Mouse (Mus musculus): ENCODE results near the gene Mpp3. TPM values are rescaled to one million over a fixed set of nuclear protein-coding genes. Genes with fewer than 3 reads are reported as not detected.

Gene Mpp3
- polyA plus RNA-seq, 1 experiment from 2014 or later, result 5.2 TPM

DNA sequence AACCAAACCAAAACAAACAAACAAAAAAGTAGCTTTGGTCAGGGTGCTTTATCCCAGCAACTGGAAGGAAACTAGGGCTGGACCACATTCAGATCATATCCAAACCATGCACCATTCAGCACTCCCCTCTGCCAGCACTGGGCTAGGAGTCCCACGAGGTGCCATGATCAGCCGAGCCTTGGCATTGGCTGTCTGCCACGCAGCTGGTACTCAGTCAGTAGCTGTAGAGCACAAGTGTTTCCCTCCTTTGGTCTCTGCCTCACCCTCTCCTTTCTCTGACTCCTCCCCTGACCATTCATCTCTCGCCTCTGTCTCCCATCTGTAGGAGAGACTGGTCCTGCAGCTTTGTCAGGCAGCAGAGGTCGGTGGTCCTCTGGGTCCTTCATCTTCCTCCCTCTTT lies 70.8 kb downstream of the Mpp3 start:
- no peak for DNase-seq (ENCODE audit: low read depth, low spot score)

DNA sequence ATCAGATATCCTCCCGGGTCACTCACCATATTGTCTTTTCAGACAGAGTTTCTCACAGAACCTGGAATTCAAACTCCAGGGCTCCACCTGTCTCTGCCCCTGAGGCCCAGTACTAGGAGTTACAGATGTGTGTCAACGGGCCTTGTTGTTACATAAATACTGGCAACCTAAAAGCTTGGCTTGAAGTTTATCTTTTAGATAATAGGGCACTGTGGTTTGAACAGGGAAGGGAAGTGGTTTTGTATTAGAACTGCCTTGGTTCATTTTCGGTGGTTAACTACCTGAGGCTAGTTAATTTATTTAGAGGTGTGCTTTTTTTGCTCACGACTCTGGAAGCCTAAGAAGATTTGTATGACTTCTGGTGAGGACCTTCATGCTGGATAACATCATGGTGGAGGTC lies 74.8 kb downstream of the Mpp3 start:
- POLR2A ChIA-PET, result interaction anchor here (1.1 to 1.4 kb wide), 2 partner anchors 15 to 26 kb away, joined by 3 read pairs; no protein-coding TSS in a partner anchor
- CTCF ChIA-PET, result interaction anchor here (3.7 kb wide), 1 partner anchor 15 kb away, joined by 10 read pairs; no protein-coding TSS in a partner anchor
- in situ Hi-C loops (cut with MboI; ENCODE audit: low pct_unique_long_range_greater_than_20kb), result no loop called here
- ATAC-seq (no peak), DNase-seq (ENCODE audit: low read depth, low spot score) (no peak)
- H3K27me3 ChIP-seq, result peaks cover 63% of the 10 kb centered on the region
- TF ChIP-seq CTCF (IDR thresholded peaks at IDR 0.05), result no peak

More for the DNA sequence above, 70.8 kb downstream of the Mpp3 start:
- TF ChIP-seq CTCF (IDR thresholded peaks at IDR 0.05), result no peak
- peaks cover 67% of the 10 kb centered on the region for H3K27me3 ChIP-seq
- no peak for ATAC-seq
- CTCF ChIA-PET, result no interaction called here
- POLR2A ChIA-PET, result no interaction called here
- in situ Hi-C loops (cut with MboI; ENCODE audit: low pct_unique_long_range_greater_than_20kb), result no loop called here

DNA sequence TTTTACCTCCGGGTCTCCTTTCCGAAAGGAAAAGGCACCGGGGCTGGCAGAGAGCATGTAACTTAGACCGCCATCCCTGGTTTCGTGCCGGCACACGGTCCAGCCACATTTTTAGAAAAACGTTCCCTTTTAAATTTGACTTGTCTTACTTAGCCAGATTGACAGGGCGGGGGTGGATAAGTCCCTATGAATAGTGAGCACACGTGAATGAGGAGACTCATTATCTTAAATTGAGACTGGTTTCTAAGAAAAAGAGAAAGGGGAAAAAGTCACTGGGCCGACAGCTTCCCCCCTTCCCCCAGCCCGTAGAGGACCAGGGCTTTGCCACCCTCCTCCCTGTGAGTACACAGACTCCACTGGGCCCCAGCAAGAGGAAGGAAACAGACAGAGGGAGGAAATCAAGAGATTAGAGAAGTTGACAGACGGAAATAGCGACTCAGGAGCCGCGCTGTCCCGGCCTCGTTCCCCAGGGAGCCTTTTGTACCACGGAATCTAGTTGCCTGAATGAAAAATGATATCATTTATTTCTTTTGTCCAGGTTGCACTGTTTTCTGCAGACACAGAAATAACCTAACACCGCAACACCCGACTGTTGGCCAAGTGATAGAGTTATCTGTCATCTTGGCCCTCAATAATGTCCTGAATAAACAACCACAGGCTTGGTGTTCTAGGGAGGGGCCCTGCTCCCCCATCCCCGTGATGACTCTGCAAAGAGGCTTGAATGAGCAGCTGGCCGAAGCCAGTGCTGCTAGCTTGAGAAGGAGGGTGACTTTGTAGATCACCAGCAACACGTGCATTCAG lies 75.5 kb downstream of the Mpp3 start:
- ATAC-seq, result no peak
- ChIA-PET POLR2A (interaction anchor here (0.8 to 1.4 kb wide), 2 partner anchors 13 to 16 kb away, joined by 3 read pairs; no protein-coding TSS in a partner anchor), CTCF (interaction anchor here (3.7 kb wide), 1 partner anchor 16 kb away, joined by 10 read pairs; no protein-coding TSS in a partner anchor)

DNA sequence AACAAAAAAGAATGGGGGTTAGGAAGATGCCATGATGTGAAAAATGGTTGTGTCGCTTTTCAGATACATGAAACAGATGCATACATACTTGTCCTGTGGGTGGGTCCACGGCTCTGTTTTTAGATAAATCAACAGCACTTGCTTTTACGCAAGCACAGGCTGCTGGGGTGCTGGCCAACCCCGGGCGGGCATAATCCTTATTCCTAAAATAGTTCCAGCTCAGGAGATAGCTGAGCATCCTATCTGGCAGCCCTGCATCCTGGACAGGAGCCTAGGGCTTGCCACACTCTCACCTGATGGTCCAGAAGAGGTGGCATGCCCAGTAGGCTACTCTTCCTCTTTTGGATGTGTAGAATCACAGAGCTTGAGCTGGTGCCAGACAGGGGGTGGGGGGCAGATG lies 78.2 kb downstream of the Mpp3 start:
- POLR2A ChIA-PET, result no interaction called here
- H3K27me3 ChIP-seq, result peaks cover 47% of the 10 kb centered on the region
- CTCF ChIA-PET, result interaction anchor here (0.9 kb wide), 1 partner anchor 19 kb away, joined by 3 read pairs; no protein-coding TSS in a partner anchor
- ATAC-seq (no peak), DNase-seq (ENCODE audit: low read depth, low spot score) (no peak)
- TF ChIP-seq CTCF (IDR thresholded peaks at IDR 0.05), result no peak
- in situ Hi-C loops (cut with MboI; ENCODE audit: low pct_unique_long_range_greater_than_20kb), result no loop called here

More for the DNA sequence above, 75.5 kb downstream of the Mpp3 start:
- no peak for DNase-seq (ENCODE audit: low read depth, low spot score)
- no peak for TF ChIP-seq CTCF (IDR thresholded peaks at IDR 0.05)
- in situ Hi-C loops (cut with MboI; ENCODE audit: low pct_unique_long_range_greater_than_20kb), result no loop called here
- peaks cover 62% of the 10 kb centered on the region for H3K27me3 ChIP-seq

Other genes with a start within 250 kb of the Mpp3 start
- 51.2 TPM for gene Etv4, start 243.1 kb downstream of the Mpp3 start, polyA plus RNA-seq (2021)
- gene Meox1, start 134.1 kb downstream of the Mpp3 start, polyA plus RNA-seq (2021), result 0.06 TPM
- not detected for gene Sost, start 61.4 kb downstream of the Mpp3 start, polyA plus RNA-seq (2021)
- not detected for gene Cfap97d1, start 44.2 kb downstream of the Mpp3 start, polyA plus RNA-seq (2021)
- gene Dusp3, start 41.4 kb downstream of the Mpp3 start, polyA plus RNA-seq (2021), result 95.7 TPM
- gene Cd300lg, start 13.0 kb upstream of the Mpp3 start, polyA plus RNA-seq (2021), result not detected
- gene Mpp2, start 60.1 kb upstream of the Mpp3 start, polyA plus RNA-seq (2021), result 16.9 TPM
- gene Ppy, start 72.9 kb upstream of the Mpp3 start, polyA plus RNA-seq (2021), result not detected
- gene Pyy, start 79.4 kb upstream of the Mpp3 start, polyA plus RNA-seq (2021), result not detected
- not detected for gene Nags, start 117.1 kb upstream of the Mpp3 start, polyA plus RNA-seq (2021)
- 30.3 TPM for gene Tmem101, start 127.9 kb upstream of the Mpp3 start, polyA plus RNA-seq (2021)
- 45.0 TPM for gene Lsm12, start 156.8 kb upstream of the Mpp3 start, polyA plus RNA-seq (2021)
- gene G6pc3, start 161.2 kb upstream of the Mpp3 start, polyA plus RNA-seq (2021), result 110 TPM
- gene Hdac5, start 201.7 kb upstream of the Mpp3 start, polyA plus RNA-seq (2021), result 63.8 TPM
- gene BC030867, start 220.4 kb upstream of the Mpp3 start, polyA plus RNA-seq (2021), result 6.8 TPM
- gene Asb16, start 240.3 kb upstream of the Mpp3 start, polyA plus RNA-seq (2021), result 0.28 TPM